Mouse (Mus musculus): ENCODE measurements around the gene Igf2. TPM values are rescaled to one million over a fixed set of nuclear protein-coding genes. Genes with fewer than 3 reads are reported as not detected.
A peak's percentile ranks its signal among the peaks of the same experiment; 100 is the strongest.

Gene Igf2
- polyA plus RNA-seq (2012; rRNA removed) = 11.4 and 30.5 TPM in 2 replicates

GRCm38 (mm10) chr7:142666659-142667058, at the start of gene Igf2:
Gene Igf2, minus strand, starts transcription at chr7:142666816.
- WGBS = 66% methylated on average over 2 of the region's 2 CpGs
- DNase-seq (ENCODE audit: low read depth, low spot score) = no peak

GRCm38 (mm10) chr7:142714783-142715498, 48.3 kb upstream of the Igf2 start:
- DNase-seq (ENCODE audit: low read depth, low spot score) = peak; percentile 22
- 20% methylated on average over 8 of the region's 8 CpGs for WGBS

- no peak for DNase-seq (ENCODE audit: low read depth, low spot score)
- 75% methylated on average over 2 of the region's 2 CpGs for WGBS
These were observed 40.3 kb upstream of the Igf2 start for GRCm38 (mm10) chr7:142706873-142707272.

GRCm38 (mm10) chr7:142699334-142699860, 32.8 kb upstream of the Igf2 start:
- no peak for DNase-seq (ENCODE audit: low read depth, low spot score)
- WGBS = 62% methylated on average over 5 of the region's 5 CpGs

GRCm38 (mm10) chr7:142678611-142679010, 12.0 kb upstream of the Igf2 start:
- WGBS = 46% methylated on average over 3 of the region's 3 CpGs
- no peak for DNase-seq (ENCODE audit: low read depth, low spot score)

- DNase-seq (ENCODE audit: low read depth, low spot score) = peak; percentile 31
- 6% methylated on average over 3 of the region's 3 CpGs for WGBS
These were observed 9.0 kb upstream of the Igf2 start for GRCm38 (mm10) chr7:142675644-142676043.

- 68% methylated on average over 6 of the region's 6 CpGs for WGBS
- no peak for DNase-seq (ENCODE audit: low read depth, low spot score)
These were observed 8.5 kb upstream of the Igf2 start for GRCm38 (mm10) chr7:142675141-142675540.

- 8% methylated on average over 4 of the region's 4 CpGs for WGBS
- peak; percentile 29 for DNase-seq (ENCODE audit: low read depth, low spot score)
These were observed 5.5 kb upstream of the Igf2 start for GRCm38 (mm10) chr7:142672120-142672519.

GRCm38 (mm10) chr7:142671067-142671466, 4.5 kb upstream of the Igf2 start:
- WGBS = 100% methylated on average over 1 of the region's 1 CpGs

GRCm38 (mm10) chr7:142669751-142670625, 3.4 kb upstream of the Igf2 start, which contains the start of gene Gm49394:
Gene Gm49394, minus strand, starts transcription at chr7:142669942.
- WGBS = 85% methylated on average over 23 of the region's 23 CpGs
- DNase-seq (ENCODE audit: low read depth, low spot score) = no peak

More at GRCm38 (mm10) chr7:142671067-142671466, 4.5 kb upstream of the Igf2 start:
- no peak for DNase-seq (ENCODE audit: low read depth, low spot score)

GRCm38 (mm10) chr7:142668328-142668727, 1.7 kb upstream of the Igf2 start:
- no peak for DNase-seq (ENCODE audit: low read depth, low spot score)
- 95% methylated on average over 1 of the region's 1 CpGs for WGBS

- 93% methylated on average over 18 of the region's 18 CpGs for WGBS
- DNase-seq (ENCODE audit: low read depth, low spot score) = no peak
These were observed 905 bp upstream of the Igf2 start for GRCm38 (mm10) chr7:142667521-142667920.

- DNase-seq (ENCODE audit: low read depth, low spot score) = no peak
- WGBS = 84% methylated on average over 4 of the region's 4 CpGs
These were observed 507 bp downstream of the Igf2 start for GRCm38 (mm10) chr7:142666109-142666508.

GRCm38 (mm10) chr7:142665364-142665763, 1.3 kb downstream of the Igf2 start:
- no peak for DNase-seq (ENCODE audit: low read depth, low spot score)
- 63% methylated on average over 5 of the region's 5 CpGs for WGBS

- no peak for DNase-seq (ENCODE audit: low read depth, low spot score)
- WGBS = 13% methylated on average over 9 of the region's 9 CpGs
These were observed 2.1 kb downstream of the Igf2 start for GRCm38 (mm10) chr7:142664465-142665029.

- 2% methylated on average over 53 of the region's 53 CpGs for WGBS
- DNase-seq (ENCODE audit: low read depth, low spot score) = no peak
These were observed 2.6 kb downstream of the Igf2 start for GRCm38 (mm10) chr7:142663931-142664421.

GRCm38 (mm10) chr7:142663151-142663550, 3.5 kb downstream of the Igf2 start:
- 54% methylated on average over 5 of the region's 5 CpGs for WGBS
- DNase-seq (ENCODE audit: low read depth, low spot score) = no peak

- DNase-seq (ENCODE audit: low read depth, low spot score) = no peak
These were observed 4.8 kb downstream of the Igf2 start for GRCm38 (mm10) chr7:142661811-142662210.

GRCm38 (mm10) chr7:142661046-142661445, 5.6 kb downstream of the Igf2 start:
- WGBS = 12% methylated on average over 25 of the region's 25 CpGs
- DNase-seq (ENCODE audit: low read depth, low spot score) = no peak

GRCm38 (mm10) chr7:142660651-142660945, 6.0 kb downstream of the Igf2 start:
- no peak for DNase-seq (ENCODE audit: low read depth, low spot score)

More at GRCm38 (mm10) chr7:142660651-142660945, 6.0 kb downstream of the Igf2 start:
- 3% methylated on average over 29 of the region's 29 CpGs for WGBS
